Mouse (Mus musculus): ENCODE measurements at regions not wholly inside any gene's neighbourhood (a gene's known extent, or its start where the extent isn't known, plus 50 kb on each side); places are given as distances from the start of the nearest gene placed in this dataset.
A peak's percentile ranks its signal among the peaks of the same experiment; 100 is the strongest.

- DNase-seq (ENCODE audit: low spot score in 2 of 2) = no peak
Observed at GRCm38 (mm10) chr13:58495390-58496073, 92.4 kb upstream of the Hnrnpk start.

DNA sequence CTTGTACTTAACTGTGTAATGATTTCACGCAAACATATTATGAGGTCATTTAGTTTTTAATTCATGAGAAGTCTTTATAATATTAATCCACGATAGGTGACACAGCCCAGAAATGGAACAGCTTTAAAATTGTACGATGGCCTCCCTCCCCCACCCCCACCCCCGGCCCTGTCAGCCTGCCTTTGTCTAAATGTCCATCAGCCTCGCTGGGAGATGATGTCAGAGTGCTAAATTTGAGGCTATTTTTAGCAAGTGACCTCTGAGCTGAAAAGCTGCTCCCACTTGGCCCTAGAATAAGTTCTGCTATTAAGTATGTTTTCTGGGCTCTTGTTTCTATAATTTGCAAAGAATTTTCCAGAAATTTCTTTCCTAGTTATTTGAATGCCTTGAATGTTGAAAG is 91.6 kb upstream of the Hnrnpk start:
- DNase-seq (ENCODE audit: low spot score in 2 of 2) = no peak

GRCm38 (mm10) chr13:58490829-58491228 is 87.7 kb upstream of the Hnrnpk start:
- DNase-seq (ENCODE audit: low spot score in 2 of 2) = no peak

DNA sequence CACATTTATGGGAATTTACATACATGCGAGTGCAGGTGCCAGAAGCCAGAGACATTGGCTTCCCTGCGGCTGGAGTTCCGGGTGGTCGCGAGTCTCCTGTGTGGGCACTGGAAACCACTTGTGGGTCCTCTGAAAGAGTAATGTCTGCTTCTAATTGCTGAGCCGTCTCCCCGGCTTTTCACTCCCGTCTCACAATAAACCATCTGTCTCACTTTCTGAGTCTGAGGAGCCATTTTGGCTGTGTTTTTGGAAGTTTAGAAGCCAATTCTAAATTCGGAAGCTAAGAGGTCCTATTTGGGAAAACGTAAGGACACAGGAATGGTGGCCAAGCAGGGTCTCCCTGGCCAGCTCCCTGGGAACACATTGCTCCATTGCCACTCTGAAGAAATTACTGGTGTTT is 81.9 kb upstream of the Hnrnpk start:
- no peak for DNase-seq (ENCODE audit: low spot score in 2 of 2)

GRCm38 (mm10) chr13:58482701-58483100 is 79.6 kb upstream of the Hnrnpk start:
- no peak for DNase-seq (ENCODE audit: low spot score in 2 of 2)

GRCm38 (mm10) chr13:58480928-58481598 is 77.9 kb upstream of the Hnrnpk start:
- DNase-seq (ENCODE audit: low spot score in 2 of 2) = no peak

DNA sequence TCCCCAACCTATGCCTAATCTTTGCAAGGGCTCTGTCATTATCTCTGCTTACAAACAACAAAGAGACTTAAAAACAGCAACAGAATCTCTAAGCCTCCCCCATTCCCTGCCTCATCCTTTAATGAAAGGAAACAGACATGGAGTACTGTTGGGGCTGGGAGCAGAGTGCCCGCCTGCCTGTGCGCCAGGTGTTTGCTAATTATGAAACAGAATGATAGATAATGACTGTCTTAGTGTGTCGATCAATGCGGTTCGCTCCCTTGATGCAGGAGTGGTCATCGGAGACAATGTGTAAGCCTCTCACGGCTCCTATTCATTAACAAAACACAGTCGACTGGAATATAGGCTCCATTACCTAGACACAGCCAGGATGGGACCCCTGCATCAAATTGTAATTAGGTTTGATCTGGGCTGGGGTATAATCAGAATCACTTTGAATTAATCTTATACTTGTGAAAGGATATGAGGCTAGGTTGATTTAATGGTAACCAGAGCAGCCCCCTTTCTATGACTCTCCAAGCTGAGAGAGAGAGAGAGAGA is 77.3 kb upstream of the Hnrnpk start:
- DNase-seq (ENCODE audit: low spot score in 2 of 2) = no peak

- DNase-seq (ENCODE audit: low spot score in 2 of 2) = no peak
Observed at GRCm38 (mm10) chr13:58478438-58478837, 75.3 kb upstream of the Hnrnpk start.

- DNase-seq (ENCODE audit: low spot score in 2 of 2) = no peak
Observed at GRCm38 (mm10) chr13:58477253-58477652, 74.1 kb upstream of the Hnrnpk start.

GRCm38 (mm10) chr13:58476033-58476830 is 73.1 kb upstream of the Hnrnpk start:
- DNase-seq (ENCODE audit: low spot score in 2 of 2) = no peak

DNA sequence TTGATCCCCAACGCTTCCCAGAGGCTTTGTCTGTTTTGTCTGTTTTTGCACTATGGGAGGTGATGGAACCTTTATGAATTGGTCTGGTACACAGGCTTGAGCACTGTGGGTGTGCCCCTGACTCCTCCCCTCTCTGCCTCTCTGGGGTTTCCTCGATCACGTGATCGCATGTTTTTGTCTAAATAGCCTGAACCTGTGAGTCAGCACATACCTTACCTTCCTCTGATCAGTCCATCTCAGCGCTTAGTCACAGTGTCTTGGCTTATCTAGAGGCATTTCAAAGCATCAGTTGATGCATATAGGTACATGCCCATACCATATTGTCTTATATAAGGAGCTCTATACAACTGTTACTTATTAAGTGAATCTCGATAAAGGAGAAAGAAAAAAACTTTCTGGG is 72.4 kb upstream of the Hnrnpk start:
- no peak for DNase-seq (ENCODE audit: low spot score in 2 of 2)

DNA sequence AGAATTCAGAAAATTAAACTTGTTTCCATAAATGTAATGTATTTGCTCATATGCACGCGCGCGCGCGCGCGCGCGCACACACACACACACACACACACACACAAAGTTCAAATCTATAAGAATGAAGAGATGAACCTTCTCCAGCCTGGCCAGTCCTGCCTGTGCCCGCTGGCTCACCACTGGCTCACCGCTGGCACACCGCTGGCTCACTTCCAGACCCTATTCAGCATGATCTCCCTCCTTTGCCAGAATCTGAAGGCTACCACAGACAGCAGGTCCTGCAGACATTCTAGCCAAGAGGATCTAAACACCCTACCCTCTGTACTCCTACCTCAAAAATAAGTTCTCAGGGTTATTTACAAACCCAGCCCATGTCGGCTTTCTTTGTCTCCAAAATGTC is 69.3 kb upstream of the Hnrnpk start:
- DNase-seq (ENCODE audit: low spot score in 2 of 2) = peak in 1 of 2 experiments; percentile 17

DNA sequence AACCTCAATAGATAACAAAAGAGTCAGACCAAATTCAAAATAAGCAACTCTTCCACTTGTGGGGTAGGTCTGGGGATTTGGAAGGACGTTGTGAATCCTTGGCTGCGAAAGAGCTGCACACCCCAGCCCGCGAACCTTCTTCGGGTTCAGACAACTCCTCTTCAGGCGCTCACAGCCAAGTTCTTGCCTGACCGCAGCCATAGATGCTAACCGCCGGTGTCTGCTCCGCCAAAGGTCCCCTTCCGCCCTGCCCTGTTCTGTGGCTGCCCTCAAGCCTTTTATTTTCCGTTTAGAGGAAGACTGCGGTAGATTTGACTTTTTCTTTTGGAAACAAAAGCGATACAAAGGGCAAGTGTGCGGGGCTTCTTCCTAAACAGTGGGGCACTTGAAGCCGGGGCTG is 68.6 kb upstream of the Hnrnpk start:
- DNase-seq (ENCODE audit: low spot score in 2 of 2) = no peak

- DNase-seq (ENCODE audit: low spot score in 2 of 2) = peak in 1 of 2 experiments; percentile 28
Observed at GRCm38 (mm10) chr13:58469731-58470130, 66.6 kb upstream of the Hnrnpk start.

DNA sequence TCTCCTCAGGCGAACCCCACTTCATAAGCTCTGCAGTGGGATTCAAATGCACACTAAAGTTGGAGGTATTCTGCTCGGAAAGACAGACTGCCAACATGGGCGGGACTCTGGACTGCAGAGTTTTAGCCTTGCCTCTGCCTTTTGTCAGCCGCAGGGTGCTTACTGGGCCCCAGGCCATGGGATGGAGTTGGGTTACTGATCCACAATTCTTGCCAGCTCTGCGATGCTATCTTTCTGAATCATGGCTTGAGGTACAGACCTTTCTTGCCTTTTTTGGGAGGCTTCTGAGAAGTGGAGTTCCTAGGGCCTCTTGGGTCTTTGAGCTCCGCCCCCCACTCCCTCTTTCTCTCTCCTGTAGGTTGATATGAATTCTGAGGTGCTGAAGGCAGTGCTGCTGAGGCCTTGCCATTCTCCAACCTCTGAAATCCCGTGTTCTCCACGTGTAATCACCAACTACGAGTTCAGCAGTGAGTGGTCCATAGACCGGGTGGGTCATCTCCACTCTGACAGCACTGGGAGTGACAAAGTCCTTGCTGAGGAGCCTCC is 64.0 kb upstream of the Hnrnpk start:
- DNase-seq (ENCODE audit: low spot score in 2 of 2) = peak in 1 of 2 experiments; percentile 22

- DNase-seq (ENCODE audit: low spot score in 2 of 2) = no peak
Observed at GRCm38 (mm10) chr13:58465206-58466104, 62.3 kb upstream of the Hnrnpk start.
